Mouse (Mus musculus): ENCODE results near the gene Rpl9-ps6. TPM values are rescaled to one million over a fixed set of nuclear protein-coding genes. Genes with fewer than 3 reads are reported as not detected.

Rpl9-ps6 gene
- total RNA-seq (2021), result 10 to 100 TPM; 51.0 to 54.2 TPM
- long read RNA-seq, experiment 1, transcript Rpl9-ps6-201 (1 exons, 714 nt), result major isoform, 24 of 24 reads
- long read RNA-seq, experiment 1, partial matches to known transcripts, result 0 of 24 reads
- long read RNA-seq, experiment 1, other reads (novel, unspliced or antisense), result 0 of 24 reads
- long read RNA-seq, experiment 2, transcript Rpl9-ps6-201 (1 exons, 714 nt), result major isoform, 13 of 13 reads
- long read RNA-seq, experiment 2, partial matches to known transcripts, result 0 of 13 reads
- long read RNA-seq, experiment 2, other reads (novel, unspliced or antisense), result 0 of 13 reads

- no peak for DNase-seq (ENCODE audit: low spot score in 2 of 2)
Measured at GRCm38 (mm10) chr19:32466478-32466877, at the start of gene Rpl9-ps6. TSS of gene Rpl9-ps6 (minus strand) at chr19:32466578.

- no peak for DNase-seq (ENCODE audit: low spot score in 2 of 2)
Measured at GRCm38 (mm10) chr19:32512518-32512917, 46.1 kb upstream of the Rpl9-ps6 start.

- DNase-seq (ENCODE audit: low spot score in 2 of 2), result no peak
Measured at GRCm38 (mm10) chr19:32510962-32511361, 44.6 kb upstream of the Rpl9-ps6 start.

GRCm38 (mm10) chr19:32510267-32510666, 43.9 kb upstream of the Rpl9-ps6 start:
- DNase-seq (ENCODE audit: low spot score in 2 of 2), result no peak

- DNase-seq (ENCODE audit: low spot score in 2 of 2), result no peak
Measured at GRCm38 (mm10) chr19:32507526-32507925, 41.1 kb upstream of the Rpl9-ps6 start.

GRCm38 (mm10) chr19:32507100-32507499, 40.7 kb upstream of the Rpl9-ps6 start:
- DNase-seq (ENCODE audit: low spot score in 2 of 2), result no peak

GRCm38 (mm10) chr19:32506514-32506913, 40.1 kb upstream of the Rpl9-ps6 start:
- DNase-seq (ENCODE audit: low spot score in 2 of 2), result no peak

- no peak for DNase-seq (ENCODE audit: low spot score in 2 of 2)
Measured at GRCm38 (mm10) chr19:32506081-32506480, 39.7 kb upstream of the Rpl9-ps6 start.

GRCm38 (mm10) chr19:32501414-32501813, 35.0 kb upstream of the Rpl9-ps6 start:
- DNase-seq (ENCODE audit: low spot score in 2 of 2), result no peak

- no peak for DNase-seq (ENCODE audit: low spot score in 2 of 2)
Measured at GRCm38 (mm10) chr19:32498002-32498401, 31.6 kb upstream of the Rpl9-ps6 start.

GRCm38 (mm10) chr19:32497411-32497810, 31.0 kb upstream of the Rpl9-ps6 start:
- DNase-seq (ENCODE audit: low spot score in 2 of 2), result no peak

GRCm38 (mm10) chr19:32495034-32495433, 28.7 kb upstream of the Rpl9-ps6 start:
- no peak for DNase-seq (ENCODE audit: low spot score in 2 of 2)

GRCm38 (mm10) chr19:32494611-32495010, 28.2 kb upstream of the Rpl9-ps6 start:
- no peak for DNase-seq (ENCODE audit: low spot score in 2 of 2)

GRCm38 (mm10) chr19:32493471-32493870, 27.1 kb upstream of the Rpl9-ps6 start:
- DNase-seq (ENCODE audit: low spot score in 2 of 2), result no peak

GRCm38 (mm10) chr19:32492981-32493380, 26.6 kb upstream of the Rpl9-ps6 start:
- DNase-seq (ENCODE audit: low spot score in 2 of 2), result no peak

GRCm38 (mm10) chr19:32492339-32492738, 26.0 kb upstream of the Rpl9-ps6 start:
- DNase-seq (ENCODE audit: low spot score in 2 of 2), result no peak

- DNase-seq (ENCODE audit: low spot score in 2 of 2), result no peak
Measured at GRCm38 (mm10) chr19:32490976-32491375, 24.6 kb upstream of the Rpl9-ps6 start.

- no peak for DNase-seq (ENCODE audit: low spot score in 2 of 2)
Measured at GRCm38 (mm10) chr19:32489166-32489895, 23.0 kb upstream of the Rpl9-ps6 start.

GRCm38 (mm10) chr19:32487595-32488255, 21.3 kb upstream of the Rpl9-ps6 start:
- no peak for DNase-seq (ENCODE audit: low spot score in 2 of 2)

GRCm38 (mm10) chr19:32486106-32486724, 19.8 kb upstream of the Rpl9-ps6 start:
- DNase-seq (ENCODE audit: low spot score in 2 of 2), result peak; percentile 25 to 52

- peak; percentile 76 to 88 for DNase-seq (ENCODE audit: low spot score in 2 of 2)
Measured at GRCm38 (mm10) chr19:32485681-32486105, 19.3 kb upstream of the Rpl9-ps6 start, which contains the start of gene Minpp1. TSS of gene Minpp1 (plus strand) at chr19:32485769.

All from gastrocnemius, postnatal 4 days (tissue).